Mouse (Mus musculus): ENCODE data around the gene Tubb2a.

The Tubb2a gene

GRCm38 (mm10) chr13:34047526-34047925 is 30.3 kb downstream of the Tubb2a start:
- no peak for DNase-seq

- DNase-seq, result peak; percentile 73
These were observed 31.3 kb downstream of the Tubb2a start for GRCm38 (mm10) chr13:34046421-34047012.

- DNase-seq, result no peak
These were observed 32.1 kb downstream of the Tubb2a start for GRCm38 (mm10) chr13:34045511-34046249.

GRCm38 (mm10) chr13:34043716-34044393 is 34.0 kb downstream of the Tubb2a start:
- no peak for DNase-seq

DNA sequence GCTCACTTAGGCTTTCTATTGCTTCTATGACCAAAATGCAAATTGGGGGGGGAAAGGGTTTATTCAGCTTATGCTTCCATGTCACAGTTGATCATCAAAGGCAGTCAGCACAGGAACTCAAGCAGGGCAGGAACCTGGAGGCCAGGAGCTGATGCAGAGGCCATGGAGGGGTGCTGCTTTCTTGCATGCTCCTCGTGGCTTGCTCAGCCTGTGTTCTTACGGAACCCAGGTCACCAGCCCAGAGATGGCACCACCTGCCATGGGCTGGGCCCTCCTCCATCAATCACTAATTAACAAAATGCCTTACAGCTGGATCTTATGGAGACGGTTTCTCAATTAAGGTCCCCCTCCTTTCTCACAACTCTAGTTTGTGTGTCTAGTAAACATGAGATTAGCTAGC is 37.7 kb downstream of the Tubb2a start:
- no peak for DNase-seq

DNA sequence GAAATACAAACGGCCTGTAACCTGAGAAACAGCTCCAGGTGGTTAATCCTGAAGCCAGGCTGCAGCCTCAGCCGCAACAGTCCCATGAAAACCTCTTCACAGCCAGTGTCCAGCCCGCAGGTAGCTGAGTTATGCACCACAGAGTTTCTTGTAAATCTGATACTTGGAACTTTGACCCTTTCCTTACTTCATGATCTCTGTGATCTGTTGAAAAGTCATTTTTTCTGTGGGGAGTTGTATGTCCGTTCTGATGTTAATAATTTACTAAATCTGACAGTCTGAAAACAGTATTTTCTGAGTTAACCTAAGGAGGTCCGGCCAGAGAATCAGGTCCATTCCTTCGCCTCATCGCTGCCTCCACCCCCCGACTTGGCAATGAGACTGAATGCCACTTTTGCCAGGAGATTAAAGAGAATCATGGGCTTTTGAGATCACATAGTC is 38.9 kb downstream of the Tubb2a start:
- no peak for DNase-seq

DNA sequence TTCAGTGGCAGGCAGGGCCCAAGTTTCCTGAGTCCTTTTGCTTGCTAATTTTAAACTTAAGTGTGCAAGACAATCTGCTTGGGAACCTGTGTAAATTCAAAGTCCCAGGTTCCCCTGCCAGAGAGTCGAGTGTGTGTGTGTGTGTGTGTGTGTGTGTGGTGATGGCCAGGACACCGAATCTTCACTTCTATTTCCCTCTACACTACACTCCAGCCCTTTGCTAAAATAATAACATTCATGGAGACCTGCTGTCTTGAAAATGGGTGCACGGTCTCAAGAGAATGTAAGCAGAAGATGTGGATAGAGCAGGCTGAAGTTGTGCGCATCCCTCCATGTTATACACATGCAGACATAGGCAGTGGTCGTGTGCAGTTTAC is 39.8 kb downstream of the Tubb2a start:
- no peak for DNase-seq

- DNase-seq, result peak; percentile 96
These were observed 40.4 kb downstream of the Tubb2a start, which contains the start of gene Bphl for GRCm38 (mm10) chr13:34037172-34038055. Bphl (plus strand) TSS chr13:34037597.

GRCm38 (mm10) chr13:34036726-34037125 is 41.1 kb downstream of the Tubb2a start:
- no peak for DNase-seq

GRCm38 (mm10) chr13:34035424-34035823 is 42.4 kb downstream of the Tubb2a start:
- DNase-seq, result no peak

- DNase-seq, result no peak
These were observed 45.8 kb downstream of the Tubb2a start for GRCm38 (mm10) chr13:34032041-34032440.

Measured in thymus, postnatal 4 days (tissue).